Mouse (Mus musculus) right cerebral cortex, adult 2 months (tissue): ENCODE measurements around the gene Ptprd.
A peak's percentile ranks its signal among the peaks of the same experiment; 100 is the strongest.

Experiments used
- DNase-seq, 2 experiments: peaks; one replicate each; pipeline ENCODE4 v3.0.0; 2021 to 2022; ENCODE audit warnings: low spot score in 2 of 2

Ptprd gene

GRCm38 (mm10) chr4:76319874-76320273, 1891.9 kb downstream of the Ptprd start:
- no peak for DNase-seq

GRCm38 (mm10) chr4:76315977-76316376, 1895.8 kb downstream of the Ptprd start:
- no peak for DNase-seq

- DNase-seq = no peak
These were observed 1898.0 kb downstream of the Ptprd start for GRCm38 (mm10) chr4:76313749-76314148.

- DNase-seq = no peak
These were observed 1899.2 kb downstream of the Ptprd start for GRCm38 (mm10) chr4:76312593-76312992.

GRCm38 (mm10) chr4:76305987-76306386, 1905.8 kb downstream of the Ptprd start:
- DNase-seq = no peak

GRCm38 (mm10) chr4:76297375-76297774, 1914.4 kb downstream of the Ptprd start:
- DNase-seq = no peak

- no peak for DNase-seq
These were observed 1918.9 kb downstream of the Ptprd start for GRCm38 (mm10) chr4:76292733-76293357.

- DNase-seq = no peak
These were observed 1921.3 kb downstream of the Ptprd start for GRCm38 (mm10) chr4:76290484-76290818.

- DNase-seq = no peak
These were observed 1921.9 kb downstream of the Ptprd start for GRCm38 (mm10) chr4:76289612-76290483.

GRCm38 (mm10) chr4:76286016-76286415, 1925.7 kb downstream of the Ptprd start:
- DNase-seq = no peak

- no peak for DNase-seq
These were observed 1928.9 kb downstream of the Ptprd start for GRCm38 (mm10) chr4:76282886-76283285.

GRCm38 (mm10) chr4:76262727-76263126, 1949.0 kb downstream of the Ptprd start:
- DNase-seq = no peak

- no peak for DNase-seq
These were observed 1951.1 kb downstream of the Ptprd start for GRCm38 (mm10) chr4:76260686-76261085.

GRCm38 (mm10) chr4:76260286-76260685, 1951.5 kb downstream of the Ptprd start:
- no peak for DNase-seq

GRCm38 (mm10) chr4:76259636-76260035, 1952.1 kb downstream of the Ptprd start:
- no peak for DNase-seq

- no peak for DNase-seq
These were observed 1967.4 kb downstream of the Ptprd start for GRCm38 (mm10) chr4:76244371-76244770.

- DNase-seq = no peak
These were observed 1970.2 kb downstream of the Ptprd start for GRCm38 (mm10) chr4:76241542-76241941.

GRCm38 (mm10) chr4:76241140-76241539, 1970.6 kb downstream of the Ptprd start:
- no peak for DNase-seq

- DNase-seq = peak in 1 of 2 experiments; percentile 12
These were observed 1972.7 kb downstream of the Ptprd start for GRCm38 (mm10) chr4:76239063-76239462.

GRCm38 (mm10) chr4:76238577-76238976, 1973.2 kb downstream of the Ptprd start:
- no peak for DNase-seq

GRCm38 (mm10) chr4:76237827-76238226, 1973.9 kb downstream of the Ptprd start:
- no peak for DNase-seq

- no peak for DNase-seq
These were observed 1988.0 kb downstream of the Ptprd start for GRCm38 (mm10) chr4:76223720-76224119.

GRCm38 (mm10) chr4:76222520-76222919, 1989.2 kb downstream of the Ptprd start:
- DNase-seq = no peak
